Mouse (Mus musculus) CH12.LX (cell line): ENCODE measurements at regions not wholly inside any gene's neighbourhood (a gene's known extent, or its start where the extent isn't known, plus 50 kb on each side); places are given as distances from the start of the nearest gene placed in this dataset.

ENCODE experiments used
- DNase-seq: peaks from one replicate; pipeline ENCODE4 v3.0.0-alpha.2; 2013; ENCODE audit errors: extremely low read depth
- H3K27ac ChIP-seq: 2 replicates; pipeline ENCODE4 v1.5.1; 2012; ENCODE audit warnings: low read depth, mild to moderate bottlenecking, control low read depth, moderate library complexity; ENCODE audit not compliant: insufficient read depth
- H3K27me3 ChIP-seq: replicated peaks from 2 replicates; pipeline ENCODE3; 2012; ENCODE audit warnings: inconsistent platforms
- H3K36me3 ChIP-seq, 2 experiments: replicated peaks in 1 of 2; 2 replicates each; pipeline versions ENCODE3 to v1.6.1; 2012; ENCODE audit warnings: inconsistent platforms in 1 of 2, low read length in 1 of 2, mild to moderate bottlenecking in 1 of 2, mixed read lengths in 1 of 2, moderate library complexity in 1 of 2; ENCODE audit not compliant: control insufficient read depth in 1 of 2, insufficient read depth in 1 of 2
- H3K4me1 ChIP-seq, 2 experiments: 2 replicates each; pipeline ENCODE4 v1.6.1; 2012; ENCODE audit warnings: inconsistent platforms in 1 of 2, moderate library complexity in 1 of 2; ENCODE audit not compliant: insufficient read depth in 2 of 2, control insufficient read depth in 1 of 2
- H3K4me2 ChIP-seq: 2 replicates; pipeline ENCODE4 v1.6.1; 2012; ENCODE audit warnings: low read depth, mild to moderate bottlenecking, control low read depth; ENCODE audit not compliant: poor library complexity, insufficient read depth, severe bottlenecking
- H3K4me3 ChIP-seq, 3 experiments: fragments of 150-350 bp in 1 of 3; sonication (generic) in 1 of 3; replicated peaks in 1 of 3; 2 replicates each; pipeline versions ENCODE3 to v1.5.1; 2011 to 2012; ENCODE audit warnings: low read depth in 2 of 3, low read length in 2 of 3, mild to moderate bottlenecking in 2 of 3, moderate library complexity in 2 of 3, control low read depth in 1 of 3, improper control_type of control experiment in 1 of 3, inconsistent platforms in 1 of 3, mixed read lengths in 1 of 3; ENCODE audit not compliant: poor library complexity in 1 of 3
- H3K79me2 ChIP-seq: replicated peaks from 2 replicates; pipeline ENCODE4 v1.6.1; 2012; ENCODE audit warnings: mild to moderate bottlenecking, moderate library complexity; ENCODE audit not compliant: control insufficient read depth, poor library complexity, insufficient read depth, severe bottlenecking; ENCODE audit errors: extremely low read depth
- H3K9ac ChIP-seq: 2 replicates; pipeline ENCODE4 v1.6.1; 2012; ENCODE audit warnings: low read depth, mild to moderate bottlenecking, control low read depth, moderate library complexity; ENCODE audit not compliant: insufficient read depth
- H3K9me3 ChIP-seq: replicated peaks from 2 replicates; pipeline ENCODE3; 2012; ENCODE audit warnings: low read length, inconsistent platforms, mixed read lengths
- CTCF ChIP-seq, 2 experiments: IDR thresholded peaks in 1 of 2; conservative IDR thresholded peaks in 1 of 2; 2 replicates each; pipeline ENCODE4 v1.5.1; 2011 to 2012; ENCODE audit warnings: low read depth in 2 of 2, low read length in 2 of 2, improper control_type of control experiment in 1 of 2, inconsistent platforms in 1 of 2, mild to moderate bottlenecking in 1 of 2, moderate library complexity in 1 of 2
- ELF1 ChIP-seq: IDR thresholded peaks from 2 replicates; pipeline ENCODE4 v1.6.1; 2014; ENCODE audit warnings: low read depth, mild to moderate bottlenecking, inconsistent platforms, low read length, improper control_type of control experiment
- ETS1 ChIP-seq: conservative IDR thresholded peaks from 2 replicates; pipeline ENCODE4 v1.6.1; 2012; ENCODE audit warnings: low read depth, mild to moderate bottlenecking, inconsistent platforms, low read length, improper control_type of control experiment, moderate library complexity
- IRF4 ChIP-seq: IDR thresholded peaks from 2 replicates; pipeline ENCODE4 v1.6.1; 2014; ENCODE audit warnings: low read depth, mild to moderate bottlenecking, inconsistent platforms, low read length, improper control_type of control experiment
- MAFK ChIP-seq: IDR thresholded peaks from 2 replicates; pipeline ENCODE4 v1.6.1; 2011; ENCODE audit warnings: low read length, improper control_type of control experiment; ENCODE audit not compliant: insufficient replicate concordance
- MEF2A ChIP-seq: IDR thresholded peaks from 2 replicates; pipeline ENCODE4 v1.6.1; 2014; ENCODE audit warnings: low read depth, mild to moderate bottlenecking, inconsistent platforms, low read length, improper control_type of control experiment, borderline replicate concordance
- MXI1 ChIP-seq: IDR thresholded peaks from 2 replicates; pipeline ENCODE4 v1.6.1; 2011; ENCODE audit warnings: mild to moderate bottlenecking, low read depth, low read length, improper control_type of control experiment
- MYC ChIP-seq: IDR thresholded peaks from 2 replicates; pipeline ENCODE4 v1.6.1; 2011; ENCODE audit warnings: low read depth, mild to moderate bottlenecking, improper control_type of control experiment, low read length
- POLR2A ChIP-seq: IDR thresholded peaks from 2 replicates; pipeline ENCODE4 v1.6.1; 2011; ENCODE audit warnings: low read depth, mild to moderate bottlenecking, improper control_type of control experiment, low read length
- RAD21 ChIP-seq: IDR thresholded peaks from 2 replicates; pipeline ENCODE4 v1.6.1; 2011; ENCODE audit warnings: low read depth, mild to moderate bottlenecking, low read length, improper control_type of control experiment, moderate library complexity
- RCOR1 ChIP-seq: conservative IDR thresholded peaks from 2 replicates; pipeline ENCODE4 v1.6.1; 2012; ENCODE audit warnings: low read depth, mild to moderate bottlenecking, inconsistent platforms, low read length, improper control_type of control experiment
- SMC3 ChIP-seq: IDR thresholded peaks from 2 replicates; pipeline ENCODE4 v1.6.1; 2011; ENCODE audit warnings: low read depth, low read length, improper control_type of control experiment
- TBP ChIP-seq: conservative IDR thresholded peaks from 2 replicates; pipeline ENCODE4 v1.6.1; 2011; ENCODE audit warnings: low read depth, low read length, improper control_type of control experiment
- USF1 ChIP-seq: IDR thresholded peaks from 2 replicates; pipeline ENCODE4 v1.6.1; 2014; ENCODE audit warnings: low read depth, mild to moderate bottlenecking, inconsistent platforms, low read length, improper control_type of control experiment
- USF2 ChIP-seq: conservative IDR thresholded peaks from 2 replicates; pipeline ENCODE4 v1.6.1; 2011; ENCODE audit warnings: low read depth, low read length, improper control_type of control experiment
- ZKSCAN1 ChIP-seq: IDR thresholded peaks from 2 replicates; pipeline ENCODE4 v1.6.1; 2012; ENCODE audit warnings: low read depth, inconsistent platforms, low read length, improper control_type of control experiment, borderline replicate concordance
- dilution Hi-C: fragments of 300-500 bp; cut with MboI; formaldehyde crosslinking; loops from 2 replicates; pipeline ENCODE4 v1.14.3; 2020; ENCODE audit warnings: low sequenced_read_pairs; ENCODE audit not compliant: extremely low pct_unique_long_range_greater_than_20kb, extremely low pct_ligation_motif_present
- in situ Hi-C: fragments of 300-500 bp; cut with MboI; formaldehyde crosslinking; loops from 3 replicates; pipeline ENCODE4 v1.14.3; 2019; ENCODE audit warnings: low sequenced_read_pairs, low pct_ligation_motif_present, low pct_unique_long_range_greater_than_20kb, mixed read lengths

DNA sequence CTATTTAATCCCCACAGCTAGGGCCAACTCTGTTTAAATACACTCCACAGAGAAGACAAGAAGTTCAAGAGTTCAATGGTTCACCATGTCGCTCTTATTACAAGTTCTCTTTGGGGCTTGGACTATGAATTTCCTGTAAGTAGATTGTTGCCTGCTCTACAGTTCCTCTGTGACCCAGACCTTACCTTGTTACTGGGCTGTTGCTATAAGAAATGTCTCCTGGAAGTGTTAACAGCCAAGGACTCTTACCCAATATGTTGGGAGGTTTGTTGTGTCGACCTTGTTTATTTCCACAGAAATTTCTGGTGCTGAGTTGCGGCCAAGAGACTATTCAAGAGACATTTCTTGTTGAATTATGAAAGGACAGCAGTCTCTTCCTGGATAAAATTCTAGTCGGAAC, 78.3 kb upstream of the Thbs1 start:
- H3K4me1 ChIP-seq: peaks cover 0 to 6% of the 10 kb centered on the region in 2 experiments; a peak in 2 of 4 replicates
- H3K27ac ChIP-seq: no peak overlapping the region
- H3K9ac ChIP-seq: no peak overlapping the region
- no peak overlapping the region for H3K4me2 ChIP-seq
- DNase-seq: no peak
- H3K79me2 ChIP-seq: no peaks in the 10 kb centered on the region
- no peaks in the 10 kb centered on the region for H3K9me3 ChIP-seq
- no peaks in the 10 kb centered on the region for H3K36me3 ChIP-seq
- dilution Hi-C loops (no loop called here), in situ Hi-C loops (no loop called here)
- TF ChIP-seq ZKSCAN1 (no peak), USF1 (no peak), MEF2A (no peak), SMC3 (no peak), MAFK (no peak), TBP (no peak), RAD21 (no peak), MXI1 (no peak), MYC (no peak), ELF1 (no peak)
- no peak overlapping the region for H3K4me3 ChIP-seq
- H3K27me3 ChIP-seq: no peaks in the 10 kb centered on the region

DNA sequence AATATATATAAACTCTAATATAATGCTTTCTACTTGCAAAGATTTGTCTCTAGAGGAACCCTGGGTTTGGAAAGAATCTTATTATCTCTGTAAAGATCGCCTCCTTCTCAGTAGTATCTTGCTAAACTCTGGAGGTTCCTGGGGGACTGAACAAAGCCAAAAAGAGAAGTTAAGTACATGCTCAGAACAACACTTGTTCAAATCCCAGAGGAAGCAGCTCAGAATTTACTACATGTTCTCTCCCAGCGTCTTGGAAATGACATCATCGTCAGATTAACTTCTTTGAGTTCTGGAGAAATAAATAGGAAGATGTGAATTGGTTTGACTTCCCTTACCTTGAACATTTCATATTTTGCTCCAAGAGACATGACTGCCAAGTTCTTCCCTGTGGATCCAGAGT, 77.7 kb upstream of the Thbs1 start:
- dilution Hi-C loops (no loop called here), in situ Hi-C loops (no loop called here)
- no peak overlapping the region for H3K27ac ChIP-seq
- no peak for DNase-seq
- H3K9me3 ChIP-seq: no peaks in the 10 kb centered on the region
- TF ChIP-seq ETS1 (no peak), RCOR1 (no peak), IRF4 (no peak), USF2 (no peak), MAFK (no peak)
- no peak overlapping the region for H3K9ac ChIP-seq
- no peaks in the 10 kb centered on the region for H3K27me3 ChIP-seq
- H3K36me3 ChIP-seq: no peaks in the 10 kb centered on the region
- H3K4me1 ChIP-seq: peaks cover 0 to 2% of the 10 kb centered on the region in 2 experiments; a peak in 2 of 4 replicates
- H3K4me3 ChIP-seq: no peak overlapping the region
- H3K4me2 ChIP-seq: no peak overlapping the region
- H3K79me2 ChIP-seq: no peaks in the 10 kb centered on the region

DNA sequence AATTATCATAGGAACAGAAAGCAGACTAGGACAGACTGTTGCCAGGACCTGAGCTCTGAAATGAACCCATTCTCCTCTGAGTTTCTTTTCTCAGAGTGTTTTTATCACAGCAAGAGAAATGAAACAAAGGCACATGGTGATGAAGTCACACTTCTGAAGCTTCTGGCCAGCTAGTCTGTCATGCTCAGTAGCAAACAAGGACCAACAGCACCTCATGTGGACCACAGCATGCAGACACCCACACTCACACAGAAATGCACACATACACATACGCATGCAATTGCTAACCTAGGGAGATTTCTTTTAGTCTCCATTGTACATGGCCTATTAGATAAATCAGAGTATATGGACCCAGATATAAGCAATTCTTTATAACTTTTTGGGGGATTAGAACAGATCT, 76.3 kb upstream of the Thbs1 start:
- H3K9me3 ChIP-seq: no peaks in the 10 kb centered on the region
- no peaks in the 10 kb centered on the region for H3K27me3 ChIP-seq
- H3K9ac ChIP-seq: no peak overlapping the region
- H3K4me2 ChIP-seq: no peak overlapping the region
- in situ Hi-C loops: no loop called here
- H3K4me3 ChIP-seq: no peak overlapping the region
- TF ChIP-seq RAD21: peak; percentile 6
- peak in 1 of 2 experiments; percentile 17; a peak in 1 of 4 replicates for TF ChIP-seq CTCF (conservative IDR thresholded peaks at IDR 0.05 in 1 of 2, IDR thresholded peaks at IDR 0.05 in 1 of 2; ENCODE audit: low read depth in 2 of 2, low read length in 2 of 2)
- TF ChIP-seq POLR2A: no peak
- no peaks in the 10 kb centered on the region for H3K79me2 ChIP-seq
- dilution Hi-C loops: no loop called here
- DNase-seq: no peak
- peaks cover 0 to 4% of the 10 kb centered on the region in 2 experiments; a peak in 1 of 4 replicates for H3K4me1 ChIP-seq
- no peak overlapping the region for H3K27ac ChIP-seq
- no peaks in the 10 kb centered on the region for H3K36me3 ChIP-seq
